Mouse (Mus musculus): ENCODE data around the gene Sh3kbp1. TPM values are rescaled to one million over a fixed set of nuclear protein-coding genes. Genes with fewer than 3 reads are reported as not detected.

The Sh3kbp1 gene
- polyA plus RNA-seq, 1 experiment from 2014 or later, result 37.6 TPM

GRCm38 (mm10) chrX:159953546-159954429, 326.7 kb downstream of the Sh3kbp1 start:
- Histone ChIP-seq H3K4me3 (replicated peaks) (no peak overlapping the region), H3K4me1 (replicated peaks) (no peaks in the 10 kb centered on the region), H3K9me3 (no peaks in the 10 kb centered on the region), H3K27ac (no peak overlapping the region), H3K36me3 (no peaks in the 10 kb centered on the region), H3K9ac (replicated peaks) (no peak overlapping the region), H3K27me3 (peaks cover 43% of the 10 kb centered on the region; the same call in 1 of the 2 replicates), H3K4me2 (replicated peaks) (no peak overlapping the region)
- WGBS, result 85% methylated on average over 7 of the region's 7 CpGs
- no peak for ATAC-seq

GRCm38 (mm10) chrX:159954430-159954779, 327.3 kb downstream of the Sh3kbp1 start:
- no peak for ATAC-seq
- Histone ChIP-seq H3K36me3 (no peaks in the 10 kb centered on the region), H3K9ac (replicated peaks) (no peak overlapping the region), H3K4me1 (replicated peaks) (no peaks in the 10 kb centered on the region), H3K27me3 (peaks cover 37% of the 10 kb centered on the region; the same call in 1 of the 2 replicates), H3K27ac (no peak overlapping the region), H3K4me2 (replicated peaks) (no peak overlapping the region), H3K9me3 (no peaks in the 10 kb centered on the region), H3K4me3 (replicated peaks) (no peak overlapping the region)
- 72% methylated on average over 4 of the region's 4 CpGs for WGBS

DNA sequence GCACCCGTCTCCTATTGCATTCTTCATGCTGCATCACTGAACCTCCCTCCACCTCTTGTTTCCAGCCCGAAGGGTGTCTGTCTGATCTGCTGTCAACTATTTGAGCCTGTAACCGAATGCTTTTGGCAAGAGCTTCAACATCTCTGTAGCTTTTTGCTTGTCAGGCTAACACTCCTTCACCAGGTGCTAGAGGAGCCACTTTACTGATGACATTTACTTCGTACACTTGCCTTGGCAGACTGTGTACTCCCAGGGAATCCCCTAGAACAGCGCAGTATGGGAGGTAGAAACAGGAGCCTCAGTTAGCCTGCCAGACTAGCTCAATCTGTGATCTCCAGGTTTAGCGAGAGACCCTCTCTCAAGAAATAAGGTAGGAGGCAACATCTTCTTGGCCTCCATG, 328.4 kb downstream of the Sh3kbp1 start:
- H3K27ac ChIP-seq, result no peak overlapping the region
- no peaks in the 10 kb centered on the region for H3K36me3 ChIP-seq
- no peak overlapping the region for H3K4me2 ChIP-seq (replicated peaks)
- H3K9me3 ChIP-seq, result no peaks in the 10 kb centered on the region
- no peak overlapping the region for H3K9ac ChIP-seq (replicated peaks)
- H3K4me1 ChIP-seq (replicated peaks), result no peaks in the 10 kb centered on the region
- 84% methylated on average over 6 of the region's 6 CpGs for WGBS
- H3K27me3 ChIP-seq, result peaks cover 35% of the 10 kb centered on the region; the same call in 1 of the 2 replicates
- H3K4me3 ChIP-seq (replicated peaks), result no peak overlapping the region
- ATAC-seq, result no peak

DNA sequence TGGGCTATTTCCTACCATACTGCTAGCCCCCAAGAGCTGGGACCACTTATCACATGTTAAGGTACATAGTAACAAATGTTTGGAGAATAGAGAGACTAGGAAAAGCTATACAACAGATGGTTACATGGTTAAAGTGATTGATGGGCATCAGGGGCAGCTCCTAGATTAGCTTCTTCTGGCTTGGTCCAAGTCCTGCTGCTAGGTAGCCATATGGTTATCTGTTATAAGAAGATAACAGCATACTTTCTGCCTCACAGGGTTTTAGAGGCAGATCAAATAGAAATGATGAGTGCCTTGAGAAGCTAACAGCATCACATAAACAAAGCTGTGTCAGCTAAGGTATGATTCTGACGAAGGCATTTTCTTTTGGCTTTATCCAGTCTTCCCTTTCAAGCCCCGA, 334.3 kb downstream of the Sh3kbp1 start:
- ATAC-seq, result no peak
- 87% methylated on average over 2 of the region's 2 CpGs for WGBS
- Histone ChIP-seq H3K9me3 (no peaks in the 10 kb centered on the region), H3K36me3 (no peaks in the 10 kb centered on the region), H3K4me3 (replicated peaks) (no peak overlapping the region), H3K27me3 (peaks cover 19% of the 10 kb centered on the region; the same call in 1 of the 2 replicates), H3K9ac (replicated peaks) (no peak overlapping the region), H3K4me1 (replicated peaks) (no peaks in the 10 kb centered on the region), H3K4me2 (replicated peaks) (no peak overlapping the region), H3K27ac (no peak overlapping the region)

- Histone ChIP-seq H3K36me3 (no peaks in the 10 kb centered on the region), H3K4me2 (replicated peaks) (no peak overlapping the region), H3K27ac (no peak overlapping the region), H3K9ac (replicated peaks) (no peak overlapping the region), H3K9me3 (no peaks in the 10 kb centered on the region), H3K4me3 (replicated peaks) (no peak overlapping the region), H3K27me3 (peaks cover 23% of the 10 kb centered on the region; the same call in 1 of the 2 replicates), H3K4me1 (replicated peaks) (no peaks in the 10 kb centered on the region)
- 33% methylated on average over 4 of the region's 4 CpGs for WGBS
- ATAC-seq, result peak; percentile 83
These were observed 336.2 kb downstream of the Sh3kbp1 start for GRCm38 (mm10) chrX:159963273-159963672.

DNA sequence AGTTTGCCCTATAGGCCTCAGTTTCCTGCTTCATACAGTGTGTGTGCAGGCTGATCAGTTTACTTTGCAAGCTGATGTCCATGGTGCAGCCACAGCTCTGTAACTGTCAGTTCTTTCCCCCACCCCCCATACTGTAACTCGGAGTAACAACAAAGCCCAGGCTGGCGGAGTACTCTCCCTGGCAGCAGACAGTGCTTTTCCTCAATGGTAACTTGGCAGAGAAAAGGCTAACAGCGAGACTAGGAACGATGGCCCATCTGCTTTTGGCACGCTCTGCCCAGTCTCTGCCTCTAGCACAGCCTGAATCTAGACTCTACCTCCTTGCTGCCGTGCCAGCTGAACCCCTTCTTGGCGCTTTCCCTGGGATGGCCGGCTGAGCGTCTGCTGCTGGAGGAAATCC, 336.9 kb downstream of the Sh3kbp1 start:
- Histone ChIP-seq H3K4me3 (replicated peaks) (no peak overlapping the region), H3K9me3 (no peaks in the 10 kb centered on the region), H3K27me3 (peaks cover 27% of the 10 kb centered on the region; the same call in 1 of the 2 replicates), H3K4me2 (replicated peaks) (no peak overlapping the region), H3K9ac (replicated peaks) (no peak overlapping the region), H3K4me1 (replicated peaks) (no peaks in the 10 kb centered on the region), H3K27ac (no peak overlapping the region), H3K36me3 (no peaks in the 10 kb centered on the region)
- WGBS, result 91% methylated on average over 9 of the region's 9 CpGs
- 0 out of 2 replicates have a peak, but pooled peaks have one; percentile 30 for ATAC-seq

DNA sequence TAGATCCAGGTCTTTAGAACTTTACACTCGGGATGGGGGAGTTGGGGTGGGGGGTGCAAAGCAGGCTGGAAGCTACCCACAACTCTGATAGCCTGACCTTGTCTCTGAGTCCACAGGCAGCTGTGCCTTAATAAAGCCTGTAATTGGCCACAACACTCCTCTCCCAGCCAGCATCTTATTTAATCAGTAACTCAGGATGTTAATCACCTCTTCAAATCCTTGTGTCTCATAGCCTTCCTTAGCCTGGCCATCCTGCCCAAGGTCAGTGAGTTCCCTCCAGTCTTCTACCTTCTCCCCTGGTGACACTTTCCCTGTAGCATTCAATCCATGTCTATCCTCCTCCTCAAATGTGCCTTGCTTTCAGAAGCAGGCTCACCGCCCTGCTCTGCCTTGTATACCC, 342.0 kb downstream of the Sh3kbp1 start:
- ATAC-seq, result no peak
- Histone ChIP-seq H3K9me3 (no peaks in the 10 kb centered on the region), H3K4me3 (replicated peaks) (no peak overlapping the region), H3K4me1 (replicated peaks) (no peaks in the 10 kb centered on the region), H3K27me3 (peaks cover 23% of the 10 kb centered on the region; the same call in 1 of the 2 replicates), H3K4me2 (replicated peaks) (no peak overlapping the region), H3K9ac (replicated peaks) (no peak overlapping the region), H3K36me3 (no peaks in the 10 kb centered on the region), H3K27ac (no peak overlapping the region)
- WGBS, result 93% methylated on average over 2 of the region's 2 CpGs

- Histone ChIP-seq H3K36me3 (no peaks in the 10 kb centered on the region), H3K27ac (no peak overlapping the region), H3K4me1 (replicated peaks) (no peaks in the 10 kb centered on the region), H3K9ac (replicated peaks) (no peak overlapping the region), H3K27me3 (peaks cover 24% of the 10 kb centered on the region; the same call in 1 of the 2 replicates), H3K4me2 (replicated peaks) (no peak overlapping the region), H3K4me3 (replicated peaks) (no peak overlapping the region), H3K9me3 (no peaks in the 10 kb centered on the region)
- WGBS, result 72% methylated on average over 3 of the region's 3 CpGs
- no peak for ATAC-seq
These were observed 344.2 kb downstream of the Sh3kbp1 start for GRCm38 (mm10) chrX:159971091-159971779.

DNA sequence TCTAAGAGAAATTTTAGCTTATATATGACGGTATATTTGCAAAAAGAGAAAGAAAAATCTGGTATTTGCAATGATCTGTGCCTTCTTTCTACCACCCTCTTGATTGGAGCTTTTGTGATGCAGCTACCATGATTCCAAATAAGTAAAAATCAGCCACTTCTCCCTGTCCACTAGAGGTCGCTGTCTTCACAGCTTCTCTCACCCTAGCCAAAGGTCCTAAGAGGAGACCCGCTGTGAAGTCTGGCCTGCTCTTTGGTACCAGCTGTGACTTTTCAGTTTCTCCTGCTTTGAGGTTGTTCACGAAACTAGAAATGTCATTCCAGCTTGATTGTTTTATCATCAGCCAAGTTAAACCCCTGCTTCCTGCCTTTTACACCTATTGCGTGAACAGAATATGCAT, 346.7 kb downstream of the Sh3kbp1 start:
- 26% methylated on average over 5 of the region's 5 CpGs for WGBS

DNA sequence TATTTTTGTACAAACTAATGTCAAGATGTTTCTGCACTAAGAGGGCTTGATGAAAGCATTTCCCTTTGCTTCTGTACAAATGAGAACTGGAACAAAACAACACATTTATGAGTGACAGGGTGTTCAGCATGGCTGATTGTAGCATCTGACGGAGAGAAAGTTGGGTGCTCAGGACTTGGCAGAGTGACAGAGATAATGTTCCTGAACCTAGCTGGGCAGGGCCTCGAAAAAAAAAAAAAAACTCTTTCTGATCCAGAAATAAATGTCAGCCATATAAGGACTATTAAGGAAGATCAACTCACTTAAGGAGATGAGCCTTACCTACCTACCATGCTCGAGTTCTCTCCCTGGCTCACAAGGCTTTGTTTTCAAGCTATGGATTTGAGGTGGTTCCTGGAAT, 349.2 kb downstream of the Sh3kbp1 start:
- Histone ChIP-seq H3K27me3 (peaks cover 15% of the 10 kb centered on the region; the same call in 1 of the 2 replicates), H3K4me1 (replicated peaks) (no peaks in the 10 kb centered on the region), H3K4me2 (replicated peaks) (no peak overlapping the region)

More for the DNA sequence above, 346.7 kb downstream of the Sh3kbp1 start:
- no peak for ATAC-seq
- Histone ChIP-seq H3K27me3 (peaks cover 15% of the 10 kb centered on the region; the same call in 1 of the 2 replicates), H3K27ac (no peak overlapping the region), H3K4me1 (replicated peaks) (no peaks in the 10 kb centered on the region), H3K9ac (replicated peaks) (no peak overlapping the region), H3K36me3 (no peaks in the 10 kb centered on the region), H3K9me3 (no peaks in the 10 kb centered on the region), H3K4me3 (replicated peaks) (no peak overlapping the region), H3K4me2 (replicated peaks) (no peak overlapping the region)

DNA sequence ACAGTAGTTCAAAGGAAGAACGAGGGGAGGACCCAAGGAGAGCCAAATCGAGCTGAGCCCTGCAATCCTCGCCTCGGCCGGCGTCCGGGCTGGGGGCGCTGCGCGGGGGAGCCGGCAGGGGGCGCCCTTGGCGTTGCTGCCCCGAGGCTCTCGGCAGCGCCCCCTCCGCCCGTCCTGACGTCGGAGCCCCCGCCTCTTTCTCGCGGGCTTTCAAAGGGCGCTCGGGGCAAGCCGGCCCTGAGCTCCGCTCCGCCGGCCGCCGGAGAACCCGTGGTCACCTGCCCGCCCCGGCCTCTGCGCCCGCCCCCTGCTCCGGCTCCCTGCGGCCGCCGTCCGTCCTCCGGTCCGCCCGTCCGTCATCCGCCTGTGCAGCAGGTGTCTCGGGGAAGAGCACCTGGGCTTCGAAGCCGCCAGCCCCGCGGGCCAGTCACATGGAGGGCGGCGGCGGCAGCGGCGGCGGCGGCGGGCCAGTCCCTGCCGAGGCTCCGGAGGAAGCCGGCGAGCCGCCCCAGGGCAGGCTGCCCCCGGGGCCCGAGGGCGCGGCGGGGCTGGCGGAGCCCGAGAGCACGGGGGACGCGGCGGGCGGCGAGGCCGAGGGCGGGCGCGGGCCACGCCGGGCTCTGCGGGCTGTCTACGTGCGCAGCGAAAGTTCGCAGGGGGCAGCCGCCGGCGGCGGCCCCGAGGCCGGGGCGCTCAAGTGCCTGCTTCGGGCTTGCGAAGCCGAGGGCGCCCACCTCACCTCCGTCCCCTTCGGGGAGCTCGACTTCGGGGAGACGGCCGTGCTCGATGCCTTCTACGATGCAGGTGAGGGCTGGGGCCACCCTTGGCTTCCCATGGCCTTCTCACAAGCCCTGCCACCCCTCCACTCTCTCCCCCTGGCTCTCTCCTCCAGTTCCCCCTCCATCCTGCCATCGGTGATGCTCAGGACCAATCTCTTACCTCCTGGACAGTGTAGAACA, 361.2 kb downstream of the Sh3kbp1 start, which contains the start of gene Map3k15:
Map3k15 (plus strand) TSS at position 432 of the 959 bp plus-strand sequence.
- Histone ChIP-seq H3K4me3 (replicated peaks) (peak within 1 kb of the TSS; percentile 46), H3K9ac (replicated peaks) (peak within 1 kb of the TSS; percentile 46), H3K36me3 (no peaks in the 10 kb centered on the region), H3K27ac (no peak within 1 kb of the TSS), H3K4me1 (replicated peaks) (no peaks in the 10 kb centered on the region), H3K27me3 (peaks cover 32% of the 10 kb centered on the region), H3K9me3 (no peaks in the 10 kb centered on the region), H3K4me2 (replicated peaks) (peak within 1 kb of the TSS; percentile 66)
- 17% methylated on average over 82 of the region's 108 CpGs for WGBS
- peak; percentile 68 for ATAC-seq

More for the DNA sequence above, 349.2 kb downstream of the Sh3kbp1 start:
- Histone ChIP-seq H3K4me3 (replicated peaks) (no peak overlapping the region), H3K9me3 (no peaks in the 10 kb centered on the region), H3K36me3 (no peaks in the 10 kb centered on the region), H3K9ac (replicated peaks) (no peak overlapping the region), H3K27ac (no peak overlapping the region)
- 69% methylated on average over 3 of the region's 3 CpGs for WGBS
- ATAC-seq, result no peak

All from midbrain, embryonic 13.5 days (tissue).